Mouse (Mus musculus): ENCODE data around the gene Ntmt1. TPM values are rescaled to one million over a fixed set of nuclear protein-coding genes. Genes with fewer than 3 reads are reported as not detected.

Gene Ntmt1
- polyA plus RNA-seq (2015; fragmentation: Nextera tagmentation; extraction: Ambion mirVana) = 120 and 121 TPM in 2 replicates

DNA sequence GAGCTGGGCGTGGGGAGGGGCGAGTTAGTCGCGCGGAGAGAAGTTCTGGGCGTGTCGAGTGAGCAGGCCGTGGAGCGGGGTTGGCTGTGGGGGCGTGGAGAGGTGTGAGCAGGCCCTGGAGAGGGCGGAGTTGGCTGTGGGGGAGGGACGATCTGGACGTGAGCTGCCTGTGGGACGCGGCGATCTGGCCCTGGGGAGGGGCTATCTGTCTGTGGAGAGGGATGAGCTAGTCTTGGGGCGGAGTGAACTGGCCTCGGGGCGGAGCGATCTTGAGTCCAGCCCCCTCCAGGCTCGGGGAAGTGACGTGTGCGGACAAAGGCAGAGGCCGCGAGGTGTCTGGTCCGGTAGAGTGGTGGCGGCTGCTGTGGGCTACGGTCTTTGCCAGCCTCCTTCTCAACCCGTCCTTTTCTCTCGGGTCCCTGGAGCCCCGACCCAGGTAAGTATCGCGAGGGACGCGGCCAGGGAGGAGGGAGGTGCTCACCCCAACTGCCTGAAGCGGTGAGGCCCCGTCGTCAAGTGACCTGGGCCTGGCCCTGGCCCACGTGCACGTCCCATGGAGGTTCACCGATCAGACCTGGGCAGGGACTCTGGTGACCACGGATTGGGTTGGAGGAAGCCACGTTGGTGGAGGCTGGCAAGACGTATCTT is at the start of gene Ntmt1:
TSS of gene Ntmt1 (plus strand) at position 179 of the 648 bp plus-strand sequence.
- H3K4me3 ChIP-seq (replicated peaks; ENCODE audit: low read length) = peak within 1 kb of the TSS; percentile 79
- no peaks in the 10 kb centered on the region for H3K9me3 ChIP-seq (ENCODE audit: control insufficient read depth, low read length)
- H3K36me3 ChIP-seq (ENCODE audit: control insufficient read depth, insufficient read depth) = 0 out of 2 replicates have a peak, but pooled peaks cover 3% of the 10 kb centered on the region
- WGBS = 1% methylated on average over 44 of the region's 44 CpGs
- H3K27ac ChIP-seq (ENCODE audit: low read length) = peak within 1 kb of the TSS; percentile 74
- no peaks in the 10 kb centered on the region for H3K27me3 ChIP-seq (replicated peaks; ENCODE audit: control insufficient read depth, insufficient read depth, low read length)
- ATAC-seq = peak; percentile 97
- peak within 1 kb of the TSS; percentile 94 for H3K4me2 ChIP-seq (ENCODE audit: low read length)
- peaks cover 28% of the 10 kb centered on the region for H3K4me1 ChIP-seq (replicated peaks; ENCODE audit: control insufficient read depth, insufficient read depth, low read length)
- peak within 1 kb of the TSS; percentile 85 for H3K9ac ChIP-seq (replicated peaks; ENCODE audit: low read depth, low read length)

DNA sequence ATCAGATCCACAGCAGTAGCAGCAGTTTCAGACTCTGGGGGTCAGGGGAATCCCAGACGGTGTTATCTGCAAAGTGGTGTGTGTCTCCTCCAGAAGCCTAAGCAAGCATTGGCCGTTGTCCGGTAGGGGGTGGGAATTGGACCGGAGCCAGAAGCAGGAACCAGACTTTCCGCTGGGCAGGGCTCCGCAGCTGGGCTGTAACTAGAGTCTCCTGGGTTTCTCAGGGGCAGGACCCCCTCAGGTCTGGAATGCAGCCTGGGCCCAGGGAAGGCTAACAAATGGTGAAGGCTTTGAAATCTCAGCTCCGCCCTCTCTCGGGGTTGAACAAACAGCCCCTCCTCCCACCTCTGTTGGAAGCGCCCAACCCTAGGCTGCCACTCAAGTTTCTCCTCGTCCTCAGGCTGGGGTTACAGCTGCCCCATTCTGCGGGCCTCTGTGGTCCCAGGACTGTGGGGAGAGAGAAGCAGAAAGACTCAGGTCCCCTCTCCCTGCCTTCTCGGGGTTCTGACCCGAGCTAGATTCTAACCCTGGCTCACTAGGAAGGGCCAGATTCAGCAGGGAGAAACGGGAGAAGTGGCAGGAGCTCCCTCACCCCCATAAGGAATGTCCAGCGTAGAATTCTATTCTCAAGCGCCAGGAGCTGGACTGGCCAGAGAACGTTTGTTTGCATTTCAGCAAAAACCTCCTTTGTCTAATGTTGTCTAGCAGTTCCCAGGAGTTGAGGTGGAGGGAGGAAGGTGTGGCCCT is 49.1 kb upstream of the Ntmt1 start:
- no peak overlapping the region for H3K4me2 ChIP-seq (ENCODE audit: low read length)
- 0 out of 2 replicates have a peak overlapping the region, but pooled peaks have one; percentile 19 for H3K9ac ChIP-seq (replicated peaks; ENCODE audit: low read depth, low read length)
- 1% methylated on average over 17 of the region's 17 CpGs for whole genome bisulfite sequencing
- ATAC-seq = peak; percentile 79
- no peak overlapping the region for H3K4me3 ChIP-seq (replicated peaks; ENCODE audit: low read length)
- H3K36me3 ChIP-seq (ENCODE audit: control insufficient read depth, insufficient read depth) = no peaks in the 10 kb centered on the region
- H3K27ac ChIP-seq (ENCODE audit: low read length) = peak overlapping the region; percentile 54
- H3K27me3 ChIP-seq (replicated peaks; ENCODE audit: control insufficient read depth, insufficient read depth, low read length) = no peaks in the 10 kb centered on the region
- H3K9me3 ChIP-seq (ENCODE audit: control insufficient read depth, low read length) = peaks cover 14% of the 10 kb centered on the region
- peaks cover 13% of the 10 kb centered on the region for H3K4me1 ChIP-seq (replicated peaks; ENCODE audit: control insufficient read depth, insufficient read depth, low read length)

DNA sequence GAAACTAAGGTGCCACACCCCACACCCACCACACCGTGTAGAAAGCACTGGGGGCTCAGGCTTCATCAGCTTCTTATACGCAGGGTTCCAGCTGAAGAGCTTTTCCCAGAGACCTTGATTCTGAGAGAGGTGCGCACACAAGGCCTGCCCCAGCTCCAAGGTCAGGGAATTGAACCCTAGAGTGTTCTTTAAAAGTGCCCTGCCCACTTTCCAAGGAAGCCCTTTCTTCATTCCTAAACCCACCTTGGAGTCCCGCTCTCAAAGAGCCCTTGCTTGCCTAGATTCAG is 48.6 kb upstream of the Ntmt1 start:
- Histone ChIP-seq H3K4me3 (replicated peaks; ENCODE audit: low read length) (no peak overlapping the region), H3K9me3 (ENCODE audit: control insufficient read depth, low read length) (peaks cover 14% of the 10 kb centered on the region), H3K27me3 (replicated peaks; ENCODE audit: control insufficient read depth, insufficient read depth, low read length) (no peaks in the 10 kb centered on the region), H3K4me2 (ENCODE audit: low read length) (no peak overlapping the region), H3K9ac (replicated peaks; ENCODE audit: low read depth, low read length) (no peak overlapping the region), H3K36me3 (ENCODE audit: control insufficient read depth, insufficient read depth) (no peaks in the 10 kb centered on the region), H3K27ac (ENCODE audit: low read length) (0 out of 2 replicates have a peak overlapping the region, but pooled peaks have one; percentile 20), H3K4me1 (replicated peaks; ENCODE audit: control insufficient read depth, insufficient read depth, low read length) (peaks cover 13% of the 10 kb centered on the region)
- ATAC-seq = 0 out of 2 replicates have a peak, but pooled peaks have one; percentile 6
- 49% methylated on average over 4 of the region's 4 CpGs for WGBS

DNA sequence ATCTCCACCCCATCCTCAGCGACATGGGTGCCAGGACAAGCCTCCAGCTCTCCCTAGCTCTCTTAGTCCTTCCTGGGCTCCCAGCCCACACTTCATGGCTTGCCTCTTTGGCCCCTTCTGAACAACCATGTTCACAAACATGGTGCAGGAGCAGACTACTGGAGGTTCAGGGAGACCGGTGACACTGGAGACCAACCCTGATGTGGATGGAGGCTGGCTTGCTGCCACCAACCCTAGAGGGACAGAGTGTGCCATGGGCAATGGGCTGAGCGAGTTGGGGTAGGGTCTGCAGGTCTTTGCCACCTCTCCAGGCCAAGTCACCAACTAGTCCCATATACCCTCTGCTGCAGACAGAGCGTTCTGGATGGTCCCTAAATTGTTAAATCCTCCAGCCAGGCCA is 48.2 kb upstream of the Ntmt1 start:
- H3K9ac ChIP-seq (replicated peaks; ENCODE audit: low read depth, low read length) = no peak overlapping the region
- no peak overlapping the region for H3K4me3 ChIP-seq (replicated peaks; ENCODE audit: low read length)
- no peak overlapping the region for H3K4me2 ChIP-seq (ENCODE audit: low read length)
- 83% methylated on average over 4 of the region's 4 CpGs for WGBS
- ATAC-seq = no peak
- H3K4me1 ChIP-seq (replicated peaks; ENCODE audit: control insufficient read depth, insufficient read depth, low read length) = peaks cover 13% of the 10 kb centered on the region
- H3K27me3 ChIP-seq (replicated peaks; ENCODE audit: control insufficient read depth, insufficient read depth, low read length) = no peaks in the 10 kb centered on the region
- H3K27ac ChIP-seq (ENCODE audit: low read length) = no peak overlapping the region
- H3K36me3 ChIP-seq (ENCODE audit: control insufficient read depth, insufficient read depth) = no peaks in the 10 kb centered on the region
- H3K9me3 ChIP-seq (ENCODE audit: control insufficient read depth, low read length) = peaks cover 14% of the 10 kb centered on the region

DNA sequence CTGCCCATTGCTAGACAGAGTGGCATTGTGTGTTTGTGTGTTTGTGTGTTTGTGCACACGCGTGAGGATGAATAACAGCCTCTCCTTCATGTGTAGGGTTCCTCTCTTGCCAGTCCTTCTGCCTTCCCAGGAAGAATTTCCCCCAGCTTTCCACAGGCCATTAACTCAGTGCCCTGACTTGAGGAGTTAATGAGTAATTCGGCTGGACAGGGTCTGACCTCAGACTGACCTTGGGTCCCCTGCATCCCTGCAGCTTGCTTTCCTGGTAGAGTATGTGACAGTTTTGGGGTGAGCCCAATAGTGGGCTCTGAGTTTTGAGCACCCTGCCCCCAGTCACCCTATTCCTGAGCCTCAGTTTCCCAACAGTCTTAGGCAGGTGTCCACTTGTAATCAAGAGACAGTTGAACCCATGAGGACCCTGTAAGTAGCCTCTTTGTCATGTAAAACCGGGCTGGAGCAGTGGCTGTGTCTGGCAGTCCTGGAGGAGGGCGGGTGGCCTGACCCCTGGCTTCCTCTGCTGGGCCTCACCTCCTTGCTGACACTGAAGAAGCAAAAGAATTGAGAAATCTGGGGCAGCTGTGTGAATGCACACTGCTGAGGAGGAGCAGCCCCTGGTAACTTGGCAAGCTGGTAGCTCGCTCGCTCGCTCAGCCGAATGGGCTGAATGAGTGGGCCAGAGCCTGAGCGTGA is 47.6 kb upstream of the Ntmt1 start:
- no peak overlapping the region for H3K4me2 ChIP-seq (ENCODE audit: low read length)
- H3K36me3 ChIP-seq (ENCODE audit: control insufficient read depth, insufficient read depth) = no peaks in the 10 kb centered on the region
- no peaks in the 10 kb centered on the region for H3K27me3 ChIP-seq (replicated peaks; ENCODE audit: control insufficient read depth, insufficient read depth, low read length)
- peaks cover 13% of the 10 kb centered on the region for H3K4me1 ChIP-seq (replicated peaks; ENCODE audit: control insufficient read depth, insufficient read depth, low read length)
- H3K9me3 ChIP-seq (ENCODE audit: control insufficient read depth, low read length) = peaks cover 14% of the 10 kb centered on the region
- ATAC-seq = no peak
- WGBS = 45% methylated on average over 10 of the region's 10 CpGs
- no peak overlapping the region for H3K4me3 ChIP-seq (replicated peaks; ENCODE audit: low read length)
- H3K27ac ChIP-seq (ENCODE audit: low read length) = no peak overlapping the region
- H3K9ac ChIP-seq (replicated peaks; ENCODE audit: low read depth, low read length) = no peak overlapping the region

DNA sequence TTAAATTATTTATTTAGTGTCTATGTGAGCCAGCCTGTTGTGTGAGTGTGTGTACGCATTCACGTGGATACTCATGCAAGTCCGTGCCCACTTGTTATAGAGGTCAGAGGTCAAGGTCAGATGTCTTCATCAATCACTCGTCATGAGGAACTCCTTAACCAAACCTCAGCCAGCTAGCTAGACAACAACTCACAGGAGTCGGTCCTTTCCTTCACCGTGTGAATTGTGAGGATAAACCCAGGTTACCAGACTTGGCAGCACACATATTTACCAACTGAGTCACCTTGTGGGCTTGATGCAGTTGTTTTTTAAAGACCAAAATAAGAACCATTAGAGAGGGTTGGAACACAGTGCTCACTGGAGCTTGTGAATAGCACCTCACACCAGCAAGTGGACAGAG is 46.9 kb upstream of the Ntmt1 start:
- 65% methylated on average over 6 of the region's 6 CpGs for WGBS
- H3K36me3 ChIP-seq (ENCODE audit: control insufficient read depth, insufficient read depth) = no peaks in the 10 kb centered on the region
- ATAC-seq = no peak
- no peaks in the 10 kb centered on the region for H3K27me3 ChIP-seq (replicated peaks; ENCODE audit: control insufficient read depth, insufficient read depth, low read length)
- no peak overlapping the region for H3K9ac ChIP-seq (replicated peaks; ENCODE audit: low read depth, low read length)
- H3K27ac ChIP-seq (ENCODE audit: low read length) = no peak overlapping the region
- H3K4me1 ChIP-seq (replicated peaks; ENCODE audit: control insufficient read depth, insufficient read depth, low read length) = peaks cover 13% of the 10 kb centered on the region
- H3K4me3 ChIP-seq (replicated peaks; ENCODE audit: low read length) = no peak overlapping the region
- H3K9me3 ChIP-seq (ENCODE audit: control insufficient read depth, low read length) = peaks cover 12% of the 10 kb centered on the region
- H3K4me2 ChIP-seq (ENCODE audit: low read length) = no peak overlapping the region

DNA sequence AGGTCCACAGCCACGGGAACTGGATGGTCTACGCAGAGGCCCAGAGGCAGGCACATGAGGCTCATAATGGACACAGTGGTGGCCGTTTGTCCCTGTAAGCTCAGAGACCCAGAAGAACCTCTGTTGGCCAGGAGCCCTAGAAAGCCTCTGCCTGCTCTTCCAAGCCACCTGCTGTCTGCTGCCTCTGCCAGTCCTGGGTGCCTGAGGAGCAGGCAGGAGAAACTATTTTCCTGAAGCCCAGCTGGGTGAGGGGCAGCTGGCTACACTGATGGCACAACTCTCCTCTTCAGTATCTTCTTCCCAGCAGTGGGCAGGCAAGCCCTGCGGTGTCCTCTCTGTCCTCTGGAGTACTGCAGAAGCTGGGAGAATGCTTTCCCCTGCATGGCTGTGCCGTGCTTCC is 41.2 kb upstream of the Ntmt1 start:
- no peak overlapping the region for H3K4me2 ChIP-seq (ENCODE audit: low read length)
- no peaks in the 10 kb centered on the region for H3K36me3 ChIP-seq (ENCODE audit: control insufficient read depth, insufficient read depth)
- H3K27me3 ChIP-seq (replicated peaks; ENCODE audit: control insufficient read depth, insufficient read depth, low read length) = no peaks in the 10 kb centered on the region
- H3K9me3 ChIP-seq (ENCODE audit: control insufficient read depth, low read length) = peaks cover 6% of the 10 kb centered on the region; the same call in 1 of the 2 replicates
- no peak overlapping the region for H3K4me3 ChIP-seq (replicated peaks; ENCODE audit: low read length)
- 76% methylated on average over 5 of the region's 5 CpGs for WGBS
- peaks cover 12% of the 10 kb centered on the region for H3K4me1 ChIP-seq (replicated peaks; ENCODE audit: control insufficient read depth, insufficient read depth, low read length)
- no peak overlapping the region; the same call in 1 of the 2 replicates for H3K27ac ChIP-seq (ENCODE audit: low read length)
- no peak for ATAC-seq
- H3K9ac ChIP-seq (replicated peaks; ENCODE audit: low read depth, low read length) = no peak overlapping the region

DNA sequence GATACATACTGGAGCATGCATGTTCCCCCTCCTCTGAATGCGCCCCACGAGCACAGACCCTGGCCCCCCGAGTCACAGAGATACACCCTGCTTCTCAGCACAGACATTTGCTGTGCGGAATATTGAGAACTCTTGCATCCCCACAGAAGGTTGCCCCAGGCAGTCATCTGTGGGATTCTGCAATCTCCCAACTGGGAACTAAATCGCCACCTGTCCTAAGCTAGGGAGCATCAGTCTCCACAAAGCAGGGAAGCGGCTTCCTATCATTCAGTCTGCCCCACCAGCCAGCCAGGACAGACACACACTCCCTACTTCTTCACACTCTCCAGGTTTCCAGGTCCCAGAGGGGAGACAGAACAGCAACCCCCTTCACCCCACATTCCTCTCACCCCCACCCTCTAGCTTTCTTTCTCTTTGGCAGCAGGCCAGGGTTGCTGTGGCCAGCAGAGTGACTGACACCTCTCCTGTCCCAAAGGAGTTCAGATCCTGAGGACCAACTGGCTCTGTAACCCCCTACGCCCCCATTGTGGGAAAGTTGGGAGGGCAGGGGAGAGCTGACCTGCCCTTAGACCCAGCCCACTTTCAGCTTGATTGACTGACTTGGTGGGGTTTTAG is 39.9 kb upstream of the Ntmt1 start:
- Histone ChIP-seq H3K4me1 (replicated peaks; ENCODE audit: control insufficient read depth, insufficient read depth, low read length) (peaks cover 24% of the 10 kb centered on the region), H3K9ac (replicated peaks; ENCODE audit: low read depth, low read length) (no peak overlapping the region), H3K36me3 (ENCODE audit: control insufficient read depth, insufficient read depth) (no peaks in the 10 kb centered on the region), H3K4me2 (ENCODE audit: low read length) (no peak overlapping the region), H3K27me3 (replicated peaks; ENCODE audit: control insufficient read depth, insufficient read depth, low read length) (no peaks in the 10 kb centered on the region), H3K4me3 (replicated peaks; ENCODE audit: low read length) (no peak overlapping the region), H3K9me3 (ENCODE audit: control insufficient read depth, low read length) (peaks cover 1% of the 10 kb centered on the region; the same call in 1 of the 2 replicates), H3K27ac (ENCODE audit: low read length) (no peak overlapping the region; the same call in 1 of the 2 replicates)
- WGBS = 65% methylated on average over 7 of the region's 7 CpGs
- ATAC-seq = no peak

DNA sequence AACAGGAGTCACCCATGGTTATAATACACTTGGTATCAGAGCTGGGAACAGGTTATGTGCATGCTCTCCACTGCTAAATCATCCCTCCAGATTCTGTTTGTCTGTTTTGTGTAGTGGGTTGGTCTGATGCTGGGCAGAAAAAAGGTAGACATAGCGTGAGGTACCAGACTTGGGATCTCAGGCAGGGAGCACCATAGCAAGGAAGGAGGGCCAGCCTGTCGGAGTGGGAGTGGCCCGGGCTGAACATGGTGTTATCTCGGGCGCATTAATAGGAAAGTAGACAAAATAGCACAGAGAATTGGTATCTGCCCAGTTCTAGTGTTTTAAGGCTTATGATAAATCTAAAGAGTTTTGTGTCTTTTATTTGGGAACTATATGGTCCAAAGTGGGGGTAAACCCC is 39.1 kb upstream of the Ntmt1 start:
- Histone ChIP-seq H3K9me3 (ENCODE audit: control insufficient read depth, low read length) (no peaks in the 10 kb centered on the region; the same call in 1 of the 2 replicates), H3K4me1 (replicated peaks; ENCODE audit: control insufficient read depth, insufficient read depth, low read length) (peaks cover 30% of the 10 kb centered on the region), H3K27ac (ENCODE audit: low read length) (no peak overlapping the region), H3K9ac (replicated peaks; ENCODE audit: low read depth, low read length) (no peak overlapping the region), H3K27me3 (replicated peaks; ENCODE audit: control insufficient read depth, insufficient read depth, low read length) (no peaks in the 10 kb centered on the region), H3K4me3 (replicated peaks; ENCODE audit: low read length) (no peak overlapping the region), H3K4me2 (ENCODE audit: low read length) (no peak overlapping the region), H3K36me3 (ENCODE audit: control insufficient read depth, insufficient read depth) (no peaks in the 10 kb centered on the region)
- WGBS = 85% methylated on average over 5 of the region's 5 CpGs
- no peak for ATAC-seq

Measured in forebrain, embryonic 16.5 days (tissue).